Mouse (Mus musculus) hindbrain, embryonic 10.5 days (tissue): Measurements from ENCODE around the gene Mtmr14. TPM values are rescaled to one million over a fixed set of nuclear protein-coding genes. Genes with fewer than 3 reads are reported as not detected.
A peak's percentile ranks its signal among the peaks of the same experiment; 100 is the strongest.

Experiments
- DNase-seq: peaks from one replicate; pipeline ENCODE4 v3.0.0-alpha.2; 2017; ENCODE audit warnings: low spot score
- H3K27ac ChIP-seq: fragments of 300-500 bp; sonication (generic); 2 replicates; pipeline ENCODE4 v1.5.1; 2016; ENCODE audit warnings: mild to moderate bottlenecking, moderate library complexity
- H3K27me3 ChIP-seq: fragments of 300-500 bp; sonication (generic); 2 replicates; pipeline ENCODE4 v1.6.1; 2016; ENCODE audit warnings: mild to moderate bottlenecking; ENCODE audit not compliant: poor library complexity, insufficient read depth, severe bottlenecking
- H3K36me3 ChIP-seq: fragments of 300-500 bp; sonication (generic); 2 replicates; pipeline ENCODE4 v1.6.1; 2016; ENCODE audit warnings: mild to moderate bottlenecking, moderate library complexity
- H3K4me1 ChIP-seq: fragments of 300-500 bp; sonication (generic); replicated peaks from 2 replicates; pipeline ENCODE4 v1.6.1; 2016; ENCODE audit warnings: mild to moderate bottlenecking
- H3K4me3 ChIP-seq: fragments of 300-500 bp; sonication (generic); 2 replicates; pipeline ENCODE4 v1.5.1; 2016; ENCODE audit warnings: mild to moderate bottlenecking, moderate library complexity
- H3K9me3 ChIP-seq: fragments of 300-500 bp; sonication (generic); 2 replicates; pipeline ENCODE4 v1.6.1; 2016; ENCODE audit warnings: mild to moderate bottlenecking, moderate library complexity
- WGBS: fragments of 180-500 bp; shearing (Covaris S2); methylation state at CpG from one replicate; pipeline ENCODE4 v1.1.7; 2016; 5-methylcytosine and 5-hydroxymethylcytosine counted together
- polyA plus RNA-seq: library from polyadenylated mRNA; unstranded; fragments of >200 nt; fragmentation: Nextera tagmentation; extraction: Ambion mirVana; gene quantifications from 2 replicates; pipeline ENCODE4 v1.2.1, GENCODE M21; 2016

Mtmr14 gene
- 45.7 and 52.3 TPM in 2 replicates for polyA plus RNA-seq

DNA sequence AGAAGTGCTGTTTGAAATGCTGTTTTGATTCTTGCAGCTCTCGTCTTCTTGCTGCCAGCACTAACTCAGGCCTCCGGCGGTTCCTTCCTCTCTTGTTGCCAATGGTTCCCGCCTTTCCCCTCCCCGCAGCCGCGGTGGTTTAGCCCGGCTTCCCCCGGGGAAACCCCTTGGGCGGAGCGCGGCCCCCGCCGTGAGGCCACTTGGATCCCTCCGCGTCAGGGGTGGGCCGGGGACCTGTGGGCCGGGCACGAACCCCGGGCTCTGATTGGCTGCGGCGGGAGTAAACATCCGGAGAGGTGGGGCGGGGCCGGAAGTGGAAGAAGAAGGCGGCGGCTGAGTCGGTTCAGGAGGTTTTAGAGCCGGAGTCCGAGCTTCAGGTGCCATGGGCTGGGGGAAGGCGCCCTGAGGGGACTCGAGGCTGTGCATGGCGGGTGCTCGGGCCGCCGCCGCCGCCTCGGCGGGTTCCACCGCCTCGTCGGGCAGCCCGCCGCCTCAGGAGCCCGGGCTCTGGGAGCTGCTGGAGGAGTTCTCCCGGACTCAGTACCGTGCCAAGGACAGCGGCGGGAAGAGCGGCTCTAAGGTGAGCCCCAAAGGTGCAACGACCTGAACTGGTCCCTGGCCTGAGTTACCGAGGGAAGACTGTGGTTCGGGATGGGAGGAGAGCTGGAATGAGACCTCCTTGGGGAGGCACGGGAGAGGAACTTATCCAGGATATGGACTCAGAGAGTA is at the start of gene Mtmr14:
Gene Mtmr14 (plus strand): TSS at position 302 of the 729 bp plus-strand sequence.
- H3K36me3 ChIP-seq: peaks cover 28% of the 10 kb centered on the region
- under 1% methylated on average over 55 of the region's 55 CpGs for WGBS
- no peaks in the 10 kb centered on the region for H3K9me3 ChIP-seq
- H3K27me3 ChIP-seq: no peaks in the 10 kb centered on the region
- peaks cover 21% of the 10 kb centered on the region for H3K4me1 ChIP-seq
- DNase-seq: peak; percentile 99
- peak within 1 kb of the TSS; percentile 85 for H3K27ac ChIP-seq
- H3K4me3 ChIP-seq: peak within 1 kb of the TSS; percentile 97

GRCm38 (mm10) chr6:113193765-113194460 is 43.7 kb upstream of the Mtmr14 start:
- DNase-seq: peak; percentile 57
- peak overlapping the region; percentile 79 for H3K4me3 ChIP-seq
- no peaks in the 10 kb centered on the region for H3K9me3 ChIP-seq
- H3K27ac ChIP-seq: peak overlapping the region; percentile 41
- peaks cover 45% of the 10 kb centered on the region for H3K27me3 ChIP-seq
- no peaks in the 10 kb centered on the region for H3K36me3 ChIP-seq
- WGBS: 3% methylated on average over 46 of the region's 46 CpGs
- peaks cover 33% of the 10 kb centered on the region for H3K4me1 ChIP-seq

- WGBS: 4% methylated on average over 5 of the region's 5 CpGs
- Histone ChIP-seq H3K4me1 (peaks cover 33% of the 10 kb centered on the region), H3K27me3 (peaks cover 45% of the 10 kb centered on the region), H3K9me3 (no peaks in the 10 kb centered on the region), H3K27ac (peak overlapping the region; percentile 94), H3K4me3 (peak overlapping the region; percentile 79), H3K36me3 (no peaks in the 10 kb centered on the region)
- DNase-seq: no peak
Observed at GRCm38 (mm10) chr6:113194517-113194840, 43.2 kb upstream of the Mtmr14 start.

- Histone ChIP-seq H3K27me3 (peaks cover 45% of the 10 kb centered on the region), H3K4me3 (peak within 1 kb of the TSS; percentile 79), H3K27ac (peak within 1 kb of the TSS; percentile 94), H3K4me1 (peaks cover 33% of the 10 kb centered on the region), H3K9me3 (no peaks in the 10 kb centered on the region), H3K36me3 (no peaks in the 10 kb centered on the region)
- DNase-seq: peak; percentile 60
- WGBS: under 1% methylated on average over 62 of the region's 66 CpGs
Observed at GRCm38 (mm10) chr6:113194841-113195595, 42.6 kb upstream of the Mtmr14 start, which contains the start of gene Lhfpl4. Gene Lhfpl4, minus strand, starts transcription at chr6:113195384.

DNA sequence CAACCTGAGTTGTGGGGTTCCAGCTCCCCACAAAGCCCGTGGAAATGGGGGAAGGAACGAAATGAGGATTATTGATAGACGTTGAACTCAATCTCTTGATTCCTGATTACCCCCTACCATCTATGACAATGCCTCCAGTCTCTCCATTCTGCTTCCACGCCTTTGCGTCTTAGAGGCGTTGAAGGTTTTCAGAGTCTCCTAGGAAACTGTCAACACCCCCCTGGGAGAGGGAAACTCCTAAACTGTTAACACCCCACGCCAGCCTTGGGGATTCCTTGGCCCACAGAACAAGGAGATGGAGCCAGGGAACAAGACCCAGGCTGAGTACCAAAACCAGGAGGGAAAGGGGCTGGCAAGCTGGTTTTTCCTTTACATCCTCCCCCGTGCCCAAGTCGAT is 42.0 kb upstream of the Mtmr14 start:
- peak overlapping the region; percentile 94 for H3K27ac ChIP-seq
- H3K36me3 ChIP-seq: no peaks in the 10 kb centered on the region
- H3K27me3 ChIP-seq: peaks cover 45% of the 10 kb centered on the region
- no peaks in the 10 kb centered on the region for H3K9me3 ChIP-seq
- WGBS: 10% methylated on average over 9 of the region's 9 CpGs
- H3K4me3 ChIP-seq: peak overlapping the region; percentile 79
- H3K4me1 ChIP-seq: peaks cover 33% of the 10 kb centered on the region
- DNase-seq: no peak

DNA sequence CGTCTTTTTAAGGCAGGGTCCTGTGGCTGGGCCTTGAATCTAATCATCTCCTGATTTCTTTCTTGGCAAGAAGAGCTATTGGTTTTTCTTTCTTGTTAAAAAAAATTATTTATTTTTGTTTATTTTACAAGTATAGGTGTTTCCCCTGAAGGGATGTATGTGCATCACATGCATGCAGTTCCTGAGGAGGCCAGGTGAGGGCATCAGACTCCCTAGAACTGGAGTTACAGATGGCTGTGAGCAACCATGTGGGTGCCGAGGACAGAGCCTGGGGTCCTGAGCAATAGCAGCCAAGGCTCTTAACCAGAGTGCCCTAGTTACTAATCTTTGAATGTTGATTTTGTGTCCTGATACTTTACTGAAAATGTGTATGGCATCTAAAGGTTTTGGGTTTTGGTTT is 21.4 kb upstream of the Mtmr14 start:
- H3K27ac ChIP-seq: no peak overlapping the region
- no peak overlapping the region for H3K4me3 ChIP-seq
- H3K27me3 ChIP-seq: no peaks in the 10 kb centered on the region
- no peak for DNase-seq
- 0 out of 2 replicates have a peak, but pooled peaks cover 5% of the 10 kb centered on the region for H3K9me3 ChIP-seq
- no peaks in the 10 kb centered on the region for H3K36me3 ChIP-seq
- 72% methylated on average over 2 of the region's 2 CpGs for WGBS
- no peaks in the 10 kb centered on the region for H3K4me1 ChIP-seq

DNA sequence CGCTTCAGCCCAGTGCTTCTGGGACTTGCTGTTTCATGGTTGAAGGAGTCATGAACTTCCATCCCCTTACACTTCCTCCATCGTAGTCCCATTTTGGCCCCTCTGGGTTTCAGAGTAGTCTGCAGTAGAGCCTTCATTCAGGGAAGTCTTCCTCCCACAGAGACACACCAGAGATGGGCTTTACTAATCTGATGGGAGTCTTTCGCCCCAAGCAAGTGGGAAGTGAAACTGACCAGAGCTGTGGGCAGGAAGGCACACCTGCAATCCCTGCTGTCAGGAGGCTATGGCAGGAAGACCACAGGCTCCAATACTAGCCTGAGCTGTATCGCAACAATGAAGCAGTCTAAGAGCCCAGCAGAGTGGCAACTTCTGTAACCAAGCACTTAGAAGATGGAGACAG is 11.8 kb upstream of the Mtmr14 start:
- Histone ChIP-seq H3K4me1 (no peaks in the 10 kb centered on the region), H3K9me3 (no peaks in the 10 kb centered on the region; the same call in 1 of the 2 replicates), H3K27me3 (no peaks in the 10 kb centered on the region), H3K4me3 (no peak overlapping the region), H3K27ac (no peak overlapping the region), H3K36me3 (no peaks in the 10 kb centered on the region)
- no peak for DNase-seq
- WGBS: 84% methylated on average over 4 of the region's 4 CpGs

DNA sequence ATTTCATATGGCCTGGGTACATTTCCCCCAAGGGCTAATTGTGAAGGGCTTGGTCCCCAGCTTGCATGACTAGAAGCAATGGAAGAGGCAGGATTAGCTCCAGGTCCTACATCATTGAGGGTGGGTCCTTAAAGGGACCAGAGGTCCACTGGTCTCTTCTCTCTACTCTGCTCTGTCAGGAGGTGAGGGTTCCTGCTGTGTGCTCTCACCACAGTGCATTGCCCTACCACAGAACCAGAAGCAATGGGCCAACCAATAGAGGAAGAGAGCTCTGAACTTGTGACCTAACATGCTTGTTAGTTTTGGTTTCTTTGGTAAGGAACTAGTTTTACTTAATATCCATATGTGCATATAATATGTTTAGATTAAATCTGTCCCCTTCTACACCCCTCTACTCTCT is 10.9 kb upstream of the Mtmr14 start:
- H3K27me3 ChIP-seq: no peaks in the 10 kb centered on the region
- no peak overlapping the region for H3K27ac ChIP-seq
- no peak for DNase-seq
- H3K9me3 ChIP-seq: peaks cover 4% of the 10 kb centered on the region; the same call in 1 of the 2 replicates
- no peaks in the 10 kb centered on the region for H3K36me3 ChIP-seq
- H3K4me1 ChIP-seq: no peaks in the 10 kb centered on the region
- no peak overlapping the region for H3K4me3 ChIP-seq

DNA sequence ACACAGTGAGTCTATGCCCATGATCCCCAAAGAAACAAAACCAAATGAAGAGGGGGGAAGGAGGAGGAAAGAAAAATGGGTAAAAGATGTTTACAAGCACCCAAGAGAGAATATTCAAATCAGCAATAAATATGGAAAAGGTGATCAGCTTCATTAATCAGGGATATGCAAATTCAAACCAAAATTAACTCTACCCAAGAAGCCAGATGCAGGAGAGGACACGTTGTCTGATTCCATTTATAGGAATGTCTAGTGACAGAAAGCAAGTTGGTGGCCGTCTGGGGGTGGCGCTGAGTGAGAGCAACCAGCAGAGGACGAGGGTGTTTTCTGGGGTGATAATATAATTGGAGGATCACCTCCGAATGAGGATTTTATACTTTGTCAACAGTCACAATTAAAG is 2.5 kb upstream of the Mtmr14 start:
- 67% methylated on average over 5 of the region's 5 CpGs for WGBS
- DNase-seq: no peak
- Histone ChIP-seq H3K27me3 (no peaks in the 10 kb centered on the region), H3K4me3 (no peak overlapping the region), H3K27ac (no peak overlapping the region), H3K9me3 (peaks cover 4% of the 10 kb centered on the region; the same call in 1 of the 2 replicates), H3K36me3 (peaks cover 6% of the 10 kb centered on the region), H3K4me1 (peaks cover 21% of the 10 kb centered on the region)

DNA sequence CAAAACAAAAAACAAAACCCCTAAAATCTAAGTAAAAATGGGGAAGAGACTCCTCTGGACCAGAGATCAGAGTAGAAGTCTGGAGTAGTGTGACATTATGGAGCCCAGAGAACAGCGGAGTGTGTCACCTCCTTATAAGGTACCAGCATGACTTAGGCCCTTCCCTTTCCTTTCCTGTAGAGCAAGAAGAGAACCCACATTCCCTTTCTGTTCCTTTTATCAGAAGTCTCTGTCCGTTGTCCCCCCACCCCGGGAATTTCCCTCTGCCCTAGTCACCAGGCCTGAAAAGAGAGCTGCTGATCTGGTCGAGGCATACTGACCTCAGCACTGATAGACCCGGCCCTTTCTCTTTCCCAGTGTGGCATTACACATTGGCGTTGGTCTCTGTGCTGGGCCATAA is 799 bp downstream of the Mtmr14 start:
- DNase-seq: no peak
- WGBS: 51% methylated on average over 6 of the region's 6 CpGs

DNA sequence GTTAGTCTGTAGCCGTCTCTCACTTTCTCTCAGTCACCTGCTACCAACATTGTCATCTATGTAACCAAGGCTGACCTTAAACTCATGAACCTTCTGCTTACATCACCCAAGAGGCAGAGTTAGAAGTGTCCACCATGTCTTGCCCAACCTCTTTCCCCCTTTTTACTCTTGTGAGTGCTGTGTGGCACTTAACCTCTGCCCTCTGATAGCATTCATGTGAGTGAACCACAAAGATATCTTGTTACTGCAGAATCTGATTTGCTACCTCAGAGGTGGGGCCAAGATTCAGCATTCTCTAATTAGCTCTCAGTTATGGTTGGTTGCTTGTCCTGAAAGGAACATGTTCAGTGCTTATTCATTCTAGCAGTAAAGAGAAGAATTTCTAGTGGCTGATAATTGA is 5.1 kb downstream of the Mtmr14 start:
- H3K27me3 ChIP-seq: no peaks in the 10 kb centered on the region
- no peaks in the 10 kb centered on the region for H3K9me3 ChIP-seq
- H3K4me1 ChIP-seq: peaks cover 14% of the 10 kb centered on the region
- 89% methylated on average over 1 of the region's 1 CpGs for WGBS
- H3K27ac ChIP-seq: no peak overlapping the region
- peaks cover 58% of the 10 kb centered on the region for H3K36me3 ChIP-seq
- DNase-seq: no peak
- H3K4me3 ChIP-seq: no peak overlapping the region

More for the DNA sequence above, 799 bp downstream of the Mtmr14 start:
- Histone ChIP-seq H3K4me1 (peaks cover 21% of the 10 kb centered on the region), H3K9me3 (no peaks in the 10 kb centered on the region), H3K27ac (no peak overlapping the region), H3K36me3 (peaks cover 35% of the 10 kb centered on the region), H3K4me3 (peak overlapping the region; percentile 97), H3K27me3 (no peaks in the 10 kb centered on the region)

GRCm38 (mm10) chr6:113245585-113245984 is 7.9 kb downstream of the Mtmr14 start:
- no peak overlapping the region for H3K27ac ChIP-seq
- H3K4me1 ChIP-seq: no peaks in the 10 kb centered on the region
- WGBS: 96% methylated on average over 2 of the region's 2 CpGs
- H3K4me3 ChIP-seq: no peak overlapping the region
- DNase-seq: no peak
- no peaks in the 10 kb centered on the region for H3K9me3 ChIP-seq
- H3K27me3 ChIP-seq: no peaks in the 10 kb centered on the region
- H3K36me3 ChIP-seq: peaks cover 68% of the 10 kb centered on the region

- Histone ChIP-seq H3K27me3 (no peaks in the 10 kb centered on the region), H3K4me1 (no peaks in the 10 kb centered on the region), H3K4me3 (no peak overlapping the region), H3K27ac (no peak overlapping the region), H3K36me3 (peaks cover 80% of the 10 kb centered on the region), H3K9me3 (no peaks in the 10 kb centered on the region)
- WGBS: 91% methylated on average over 5 of the region's 5 CpGs
- DNase-seq: no peak
Observed at GRCm38 (mm10) chr6:113250786-113251185, 13.1 kb downstream of the Mtmr14 start.
